Mouse (Mus musculus) lung, embryonic 14.5 days (tissue): ENCODE results near the gene Nol10. TPM values are rescaled to one million over a fixed set of nuclear protein-coding genes. Genes with fewer than 3 reads are reported as not detected.
A peak's percentile ranks its signal among the peaks of the same experiment; 100 is the strongest.

Source experiments
- ATAC-seq: fragments of 200-750 bp; cut with Nextera tagmentation; 2 replicates; pipeline ENCODE4 v1.8.0; 2017; ENCODE audit warnings: mild to moderate bottlenecking, moderate TSS enrichment, moderate library complexity; ENCODE audit not compliant: insufficient read depth
- DNase-seq: peaks from one replicate; pipeline ENCODE4 v3.0.0-alpha.2; 2015
- H3K27ac ChIP-seq: fragments of 300-500 bp; sonication (generic); 2 replicates; pipeline ENCODE4 v1.5.1; 2014; ENCODE audit warnings: low read depth, mild to moderate bottlenecking, moderate library complexity
- H3K27me3 ChIP-seq: fragments of 300-500 bp; sonication (generic); 2 replicates; pipeline ENCODE4 v1.6.1; 2014; ENCODE audit warnings: low read length, control low read depth; ENCODE audit not compliant: insufficient read depth
- H3K36me3 ChIP-seq: fragments of 300-500 bp; sonication (generic); 2 replicates; pipeline ENCODE4 v1.6.1; 2014; ENCODE audit warnings: control low read depth; ENCODE audit not compliant: insufficient read depth
- H3K4me1 ChIP-seq: fragments of 300-500 bp; sonication (generic); 2 replicates; pipeline ENCODE4 v1.6.1; 2014; ENCODE audit warnings: antibody characterized with exemption, control low read depth; ENCODE audit not compliant: insufficient read depth
- H3K4me2 ChIP-seq: fragments of 300-500 bp; sonication (generic); 2 replicates; pipeline ENCODE4 v1.6.1; 2014; ENCODE audit warnings: mild to moderate bottlenecking
- H3K4me3 ChIP-seq: fragments of 300-500 bp; sonication (generic); 2 replicates; pipeline ENCODE4 v1.5.1; 2014; ENCODE audit warnings: low read depth, low read length
- H3K9ac ChIP-seq: fragments of 300-500 bp; sonication (generic); 2 replicates; pipeline ENCODE4 v1.6.1; 2014
- H3K9me3 ChIP-seq: fragments of 300-500 bp; sonication (generic); 2 replicates; pipeline ENCODE4 v1.6.1; 2016; ENCODE audit warnings: low read depth, low read length, control low read depth
- CTCF ChIP-seq: IDR thresholded peaks from 2 replicates; pipeline ENCODE4 v1.5.1; 2016; ENCODE audit warnings: antibody characterized with exemption, low read depth
- WGBS: fragments of 180-500 bp; shearing (Covaris S2); extraction: QIAGEN DNeasy Blood & Tissue Kit; methylation state at CpG from one replicate; pipeline ENCODE4 v1.1.7; 2014; 5-methylcytosine and 5-hydroxymethylcytosine counted together
- polyA plus RNA-seq: library from polyadenylated mRNA; unstranded; fragments of >200 nt; fragmentation: Nextera tagmentation; extraction: Ambion mirVana; gene quantifications from 2 replicates; pipeline ENCODE4 v1.2.1, GENCODE M21; 2014

Nol10 gene
- polyA plus RNA-seq, 1 experiment from 2014 or later = 30.0 TPM

- Histone ChIP-seq H3K27me3 (no peaks in the 10 kb centered on the region), H3K4me2 (peak overlapping the region; percentile 79), H3K27ac (peak overlapping the region; percentile 68), H3K4me1 (peaks cover 7% of the 10 kb centered on the region), H3K9ac (peak overlapping the region; percentile 69), H3K4me3 (peak overlapping the region; percentile 75), H3K36me3 (peaks cover 13% of the 10 kb centered on the region), H3K9me3 (no peaks in the 10 kb centered on the region)
- 34% methylated on average over 11 of the region's 11 CpGs for WGBS
- ATAC-seq = peak; percentile 56
- DNase-seq = no peak
- no peak for TF ChIP-seq CTCF
Measured at GRCm38 (mm10) chr12:17347327-17348047, 771 bp upstream of the Nol10 start.

GRCm38 (mm10) chr12:17350106-17350505, 1.8 kb downstream of the Nol10 start:
- H3K4me1 ChIP-seq = peaks cover 7% of the 10 kb centered on the region
- no peak overlapping the region for H3K27ac ChIP-seq
- TF ChIP-seq CTCF = peak; percentile 18; the same call in 1 of the 2 replicates
- H3K9ac ChIP-seq = no peak overlapping the region
- H3K36me3 ChIP-seq = peaks cover 38% of the 10 kb centered on the region
- no peaks in the 10 kb centered on the region for H3K27me3 ChIP-seq
- DNase-seq (peak; percentile 16), ATAC-seq (no peak)
- no peak overlapping the region for H3K4me3 ChIP-seq
- no peak overlapping the region for H3K4me2 ChIP-seq
- no peaks in the 10 kb centered on the region for H3K9me3 ChIP-seq

- peaks cover 84% of the 10 kb centered on the region for H3K36me3 ChIP-seq
- H3K4me2 ChIP-seq = no peak overlapping the region
- no peaks in the 10 kb centered on the region for H3K9me3 ChIP-seq
- H3K4me1 ChIP-seq = no peaks in the 10 kb centered on the region
- WGBS = 81% methylated on average over 4 of the region's 4 CpGs
- no peaks in the 10 kb centered on the region for H3K27me3 ChIP-seq
- DNase-seq = peak; percentile 31
- no peak overlapping the region for H3K9ac ChIP-seq
- no peak for ATAC-seq
- H3K4me3 ChIP-seq = no peak overlapping the region
- H3K27ac ChIP-seq = no peak overlapping the region
- peak; percentile 49 for TF ChIP-seq CTCF
Measured at GRCm38 (mm10) chr12:17356853-17357252, 8.6 kb downstream of the Nol10 start.

GRCm38 (mm10) chr12:17357795-17358194, 9.5 kb downstream of the Nol10 start:
- no peak for TF ChIP-seq CTCF
- Histone ChIP-seq H3K36me3 (peaks cover 84% of the 10 kb centered on the region), H3K27me3 (no peaks in the 10 kb centered on the region), H3K4me1 (no peaks in the 10 kb centered on the region), H3K9ac (no peak overlapping the region), H3K4me2 (no peak overlapping the region), H3K4me3 (no peak overlapping the region), H3K9me3 (no peaks in the 10 kb centered on the region), H3K27ac (no peak overlapping the region)
- ATAC-seq (no peak), DNase-seq (no peak)
- WGBS = 72% methylated on average over 5 of the region's 5 CpGs

- ATAC-seq = no peak
- H3K27ac ChIP-seq = no peak overlapping the region
- peaks cover 84% of the 10 kb centered on the region for H3K36me3 ChIP-seq
- H3K9me3 ChIP-seq = no peaks in the 10 kb centered on the region
- no peaks in the 10 kb centered on the region for H3K27me3 ChIP-seq
- peak; percentile 43 for DNase-seq
- no peaks in the 10 kb centered on the region for H3K4me1 ChIP-seq
- TF ChIP-seq CTCF = peak; percentile 28; the same call in 1 of the 2 replicates
- 83% methylated on average over 9 of the region's 9 CpGs for WGBS
- no peak overlapping the region for H3K4me3 ChIP-seq
- H3K9ac ChIP-seq = no peak overlapping the region
- no peak overlapping the region for H3K4me2 ChIP-seq
Measured at GRCm38 (mm10) chr12:17358981-17359380, 10.7 kb downstream of the Nol10 start.

- H3K27me3 ChIP-seq = no peaks in the 10 kb centered on the region
- DNase-seq (no peak), ATAC-seq (peak; percentile 54; the same call in 1 of the 2 replicates)
- WGBS = 61% methylated on average over 9 of the region's 9 CpGs
- H3K9ac ChIP-seq = no peak overlapping the region
- H3K4me1 ChIP-seq = no peaks in the 10 kb centered on the region
- no peak overlapping the region for H3K4me3 ChIP-seq
- no peaks in the 10 kb centered on the region for H3K9me3 ChIP-seq
- peaks cover 80% of the 10 kb centered on the region for H3K36me3 ChIP-seq
- no peak overlapping the region for H3K4me2 ChIP-seq
- no peak for TF ChIP-seq CTCF
- H3K27ac ChIP-seq = peak overlapping the region; percentile 69; the same call in 1 of the 2 replicates
Measured at GRCm38 (mm10) chr12:17360104-17360503, 11.8 kb downstream of the Nol10 start.

- TF ChIP-seq CTCF = no peak
- 70% methylated on average over 4 of the region's 4 CpGs for WGBS
- H3K27me3 ChIP-seq = no peaks in the 10 kb centered on the region
- ATAC-seq (peak; percentile 75), DNase-seq (peak; percentile 59)
- H3K36me3 ChIP-seq = peaks cover 77% of the 10 kb centered on the region
- no peak overlapping the region for H3K27ac ChIP-seq
- H3K9me3 ChIP-seq = no peaks in the 10 kb centered on the region
- no peak overlapping the region for H3K4me3 ChIP-seq
- H3K4me1 ChIP-seq = no peaks in the 10 kb centered on the region
- H3K4me2 ChIP-seq = no peak overlapping the region
- no peak overlapping the region for H3K9ac ChIP-seq
Measured at GRCm38 (mm10) chr12:17360650-17361049, 12.4 kb downstream of the Nol10 start.
